In the genomic region with DNA sequence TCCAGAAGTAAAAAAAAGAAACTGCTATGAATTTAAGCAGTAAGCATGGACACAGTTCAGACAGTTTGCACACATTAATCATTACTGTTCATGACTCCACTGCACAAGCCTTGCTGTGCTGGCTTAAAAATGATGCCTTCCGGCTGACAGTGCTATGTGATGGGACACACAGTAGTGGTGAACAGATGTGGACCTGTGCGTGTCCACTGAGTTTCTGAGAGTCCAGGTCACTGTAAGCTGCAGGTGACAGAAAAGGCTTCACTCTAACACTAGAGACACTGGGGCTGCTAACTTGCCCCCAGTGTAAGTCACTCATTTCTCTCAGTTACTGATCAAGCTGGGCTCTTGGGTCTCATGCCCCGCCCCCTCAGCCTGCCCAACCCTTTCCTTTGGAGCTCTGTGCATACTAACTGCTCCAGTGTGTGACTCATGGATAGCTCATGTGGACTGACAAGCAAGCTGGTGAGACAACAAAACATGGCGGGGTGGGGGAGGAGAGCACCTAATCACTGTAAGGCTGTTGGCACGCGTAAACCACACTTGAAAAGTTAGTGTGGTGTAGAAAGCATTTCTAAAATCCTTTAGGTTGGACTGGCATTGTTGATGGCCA, we compare ENCODE assay signal across 11 mouse cellular contexts. TPM values are rescaled to one million over a fixed set of nuclear protein-coding genes. Genes with fewer than 3 reads are reported as not detected.
DNase-seq lines count a peak whose midpoint lies in the region; ATAC-seq and TF ChIP-seq lines count a peak whose summit lies in the region.
"Had no signal": no experiment of that assay in that cellular context is flagged by ENCODE, and none has a peak within 500 bp of the region (broad histone marks: within the 10 kb centered on the region; RNA-seq: fewer than 3 reads in every experiment).

No protein-coding gene starts in this region.

- no peak overlapping the region for H3K4me2 ChIP-seq in embryonic facial prominence, embryonic 11.5 days (ENCODE audit: low read depth, low read length)
- no peak overlapping the region for H3K4me2 ChIP-seq in liver, postnatal 0 days (ENCODE audit: low read depth, low read length)
- H3K4me2 ChIP-seq in forebrain, embryonic 12.5 days = no peak overlapping the region

- peak; percentile 9 to 62 for DNase-seq in left cerebral cortex, postnatal 14 days (ENCODE audit: low spot score in 2 of 2)
- no peak for DNase-seq in left cerebral cortex, adult 11 months (ENCODE audit: low spot score)
- peak; percentile 87 for DNase-seq in Muller cell, postnatal 12 days (ENCODE audit: inconsistent ontology term)
- peak; percentile 20 for DNase-seq in embryonic facial prominence, embryonic 11.5 days (ENCODE audit: low spot score)
- no peak for DNase-seq in liver, postnatal 0 days
- DNase-seq in cerebellum, postnatal 4 days (ENCODE audit: low spot score in 2 of 2) = no peak
- DNase-seq in gastrocnemius, adult 2 months = no peak
- DNase-seq: cerebellum, postnatal 14 days; gastrocnemius, postnatal 14 days had no signal

- H3K9ac ChIP-seq in embryonic facial prominence, embryonic 11.5 days (replicated peaks; ENCODE audit: low read length) = no peak overlapping the region
- no peak overlapping the region for H3K9ac ChIP-seq in liver, postnatal 0 days (replicated peaks)
- no peak overlapping the region for H3K9ac ChIP-seq in forebrain, embryonic 12.5 days

- no peak for TF ChIP-seq CTCF in liver, postnatal 0 days (IDR thresholded peaks at IDR 0.05; ENCODE audit: low read depth)
- no peak for TF ChIP-seq CTCF in gastrocnemius, adult 2 months (IDR thresholded peaks at IDR 0.05)

- H3K4me1 ChIP-seq in embryonic facial prominence, embryonic 11.5 days (ENCODE audit: control insufficient read depth, insufficient read depth, low read length) = no peaks in the 10 kb centered on the region
- no peaks in the 10 kb centered on the region for H3K4me1 ChIP-seq in liver, postnatal 0 days (ENCODE audit: insufficient read depth)
- H3K4me1 ChIP-seq in forebrain, embryonic 12.5 days = 0 out of 2 replicates have a peak, but pooled peaks cover 5% of the 10 kb centered on the region

- H3K27me3 ChIP-seq in embryonic facial prominence, embryonic 11.5 days (ENCODE audit: control insufficient read depth, insufficient read depth, low read length) = no peaks in the 10 kb centered on the region
- no peaks in the 10 kb centered on the region for H3K27me3 ChIP-seq in liver, postnatal 0 days (ENCODE audit: insufficient read depth, low read length)
- no peaks in the 10 kb centered on the region for H3K27me3 ChIP-seq in forebrain, embryonic 12.5 days

- ATAC-seq in embryonic facial prominence, embryonic 11.5 days (replicated peaks; ENCODE audit: insufficient number of reproducible peaks, low FRiP score, low TSS enrichment, low read depth) = no peak
- ATAC-seq in liver, postnatal 0 days = peak; percentile 54; the same call in 1 of the 2 replicates
- ATAC-seq in forebrain, embryonic 12.5 days (ENCODE audit: low FRiP score) = no peak

- no peak overlapping the region for H3K27ac ChIP-seq in embryonic facial prominence, embryonic 11.5 days (replicated peaks; ENCODE audit: low read depth, low read length)
- H3K27ac ChIP-seq in liver, postnatal 0 days (ENCODE audit: low read depth) = no peak overlapping the region
- no peak overlapping the region for H3K27ac ChIP-seq in forebrain, embryonic 12.5 days
- H3K27ac ChIP-seq in gastrocnemius, adult 2 months = no peak overlapping the region

- intact Hi-C loops in left cerebral cortex, postnatal 14 days (cut with DNase I) = no loop called here
- intact Hi-C loops in gastrocnemius, adult 2 months (cut with DNase I) = no loop called here

- H3K9me3 ChIP-seq in embryonic facial prominence, embryonic 11.5 days (replicated peaks; ENCODE audit: control insufficient read depth, low read length) = no peaks in the 10 kb centered on the region
- no peaks in the 10 kb centered on the region for H3K9me3 ChIP-seq in liver, postnatal 0 days (ENCODE audit: low read length)
- no peaks in the 10 kb centered on the region for H3K9me3 ChIP-seq in forebrain, embryonic 12.5 days

- H3K36me3 ChIP-seq in embryonic facial prominence, embryonic 11.5 days (replicated peaks; ENCODE audit: control insufficient read depth, insufficient read depth, low read depth, low read length) = no peaks in the 10 kb centered on the region
- H3K36me3 ChIP-seq in liver, postnatal 0 days (replicated peaks; ENCODE audit: insufficient read depth, low read length) = no peaks in the 10 kb centered on the region
- no peaks in the 10 kb centered on the region for H3K36me3 ChIP-seq in forebrain, embryonic 12.5 days (replicated peaks)

- no peak for TF ChIP-seq EP300 in liver, postnatal 0 days (IDR thresholded peaks at IDR 0.05; ENCODE audit: low read depth)

- H3K4me3 ChIP-seq in embryonic facial prominence, embryonic 11.5 days (ENCODE audit: low read depth, low read length) = no peak overlapping the region
- H3K4me3 ChIP-seq in liver, postnatal 0 days (ENCODE audit: low read depth, low read length) = no peak overlapping the region
- no peak overlapping the region for H3K4me3 ChIP-seq in forebrain, embryonic 12.5 days (replicated peaks)
- H3K4me3 ChIP-seq in gastrocnemius, adult 2 months = no peak overlapping the region

- WGBS in embryonic facial prominence, embryonic 11.5 days = 84% methylated on average over 6 of the region's 6 CpGs
- 68% methylated on average over 6 of the region's 6 CpGs for WGBS in liver, postnatal 0 days (ENCODE audit: insufficient replicate concordance)
- WGBS in forebrain, embryonic 12.5 days = 84% methylated on average over 6 of the region's 6 CpGs

RNA-seq across cellular contexts. Expression of gene Panx1, which starts 23.5 kb away (rescaled TPM):
- total RNA-seq in left cerebral cortex, postnatal 14 days (2021) = 10 to 100 TPM; 42.2 to 43.4 TPM
- 89.8 and 94.4 TPM in 2 replicates for polyA plus RNA-seq in embryonic facial prominence, embryonic 11.5 days (2014; fragmentation: Nextera tagmentation; extraction: Ambion mirVana)
- 4.0 and 5.7 TPM in 2 replicates for polyA plus RNA-seq in liver, postnatal 0 days (2015; fragmentation: Nextera tagmentation; extraction: Ambion mirVana)
- polyA plus RNA-seq in forebrain, embryonic 12.5 days (2016; fragmentation: Nextera tagmentation; extraction: Ambion mirVana) = 86.8 and 100 TPM in 2 replicates
- total RNA-seq in gastrocnemius, adult 2 months (2021) = 10 to 100 TPM; 21.2 to 31.0 TPM

RNA-seq across cellular contexts. Expression of gene Hephl1, which starts 43.1 kb away (rescaled TPM):
- total RNA-seq in left cerebral cortex, postnatal 14 days (2021) = not detected
- polyA plus RNA-seq in embryonic facial prominence, embryonic 11.5 days (2014; fragmentation: Nextera tagmentation; extraction: Ambion mirVana) = not detected in 2 replicates
- 0.02 TPM in 1 of 2 replicates, not detected in the other for polyA plus RNA-seq in liver, postnatal 0 days (2015; fragmentation: Nextera tagmentation; extraction: Ambion mirVana)
- polyA plus RNA-seq in forebrain, embryonic 12.5 days (2016; fragmentation: Nextera tagmentation; extraction: Ambion mirVana) = not detected in 2 replicates
- total RNA-seq in gastrocnemius, adult 2 months (2021) = 1 to 10 TPM in 1 of 2 experiments, under 1 TPM in 1; 0.36 to 1.1 TPM
- polyA plus RNA-seq: liver, embryonic 16.5 days had no signal

Comparison
In these comparisons a context has a peak if more than half of its experiments do, and no peak if none do; other contexts are left out.
1. DNase-seq: peak in left cerebral cortex, postnatal 14 days (2 of 2), Muller cell, postnatal 12 days (single experiment) and embryonic facial prominence, embryonic 11.5 days (single experiment); none in left cerebral cortex, adult 11 months (single experiment), liver, postnatal 0 days (single experiment), cerebellum, postnatal 4 days (0 of 2) and gastrocnemius, adult 2 months (single experiment).
2. RNA of gene Panx1, which starts 23.5 kb away (polyA plus RNA-seq): 89.8 to 94.4 TPM in embryonic facial prominence, embryonic 11.5 days and 86.8 to 100 TPM in forebrain, embryonic 12.5 days; 4.0 to 5.7 TPM in liver, postnatal 0 days; every median in the first group is over 10 times any median in the second.